Mouse (Mus musculus): ENCODE measurements at regions not wholly inside any gene's neighbourhood (a gene's known extent, or its start where the extent isn't known, plus 50 kb on each side); places are given as distances from the start of the nearest gene placed in this dataset.

DNA sequence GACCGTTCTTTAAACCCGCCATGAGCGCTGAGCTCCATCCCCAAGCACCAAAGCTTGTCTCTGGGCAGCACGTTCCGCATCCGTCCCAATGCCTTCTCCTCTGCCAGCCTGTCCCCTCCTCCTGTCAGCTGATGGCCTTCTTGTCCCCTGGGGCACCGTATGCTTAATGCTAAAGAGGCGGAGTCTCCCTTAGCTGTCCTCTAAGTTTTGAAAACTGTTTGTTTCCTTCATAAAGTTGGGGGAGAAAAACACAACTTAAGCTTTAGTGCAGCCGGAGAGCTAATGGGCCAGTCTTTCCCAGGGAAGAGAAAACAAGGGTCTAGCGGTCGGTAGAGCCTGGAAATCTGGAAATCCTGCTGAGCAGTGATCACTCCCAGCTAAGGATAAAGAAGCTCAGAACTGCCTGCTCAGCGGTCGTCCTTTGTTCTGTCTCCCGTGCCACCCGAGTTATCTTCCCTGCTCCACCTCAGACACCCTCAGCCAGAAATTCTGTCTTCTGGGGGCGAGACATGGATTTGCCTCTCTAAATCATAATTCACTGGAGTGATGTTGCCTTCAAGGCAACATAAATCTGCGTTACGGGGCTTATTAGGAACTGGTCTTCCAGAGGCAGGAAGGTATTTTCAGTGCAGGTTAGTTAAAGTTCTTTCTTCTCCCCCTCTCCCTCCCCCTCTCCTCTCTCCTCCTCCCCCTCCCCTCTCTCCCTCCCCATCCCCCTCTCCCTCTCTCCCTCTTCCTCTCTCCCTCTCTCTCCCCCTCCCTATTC lies 117.0 kb upstream of the Dlg1 start:
- TF ChIP-seq CTCF (IDR thresholded peaks at IDR 0.05; ENCODE audit: borderline replicate concordance, control insufficient read depth, extremely low read depth, insufficient read depth, low read length, poor library complexity) = no peak
- TF ChIP-seq POLR2A (IDR thresholded peaks at IDR 0.05; ENCODE audit: control insufficient read depth, extremely low read depth, insufficient read depth, low read length, poor library complexity) = no peak
